Comparison of ENCODE assay signal across 19 mouse cellular contexts in genomic region chr19:36384426-36384825, GRCm38 (mm10). TPM values are rescaled to one million over a fixed set of nuclear protein-coding genes. Genes with fewer than 3 reads are reported as not detected.
DNase-seq lines count a peak whose midpoint lies in the region; ATAC-seq and TF ChIP-seq lines count a peak whose summit lies in the region.
"Had no signal": no experiment of that assay in that cellular context is flagged by ENCODE, and none has a peak within 500 bp of the region (broad histone marks: within the 10 kb centered on the region; RNA-seq: fewer than 3 reads in every experiment).

No protein-coding gene starts in this region.

- WGBS in heart, embryonic 10.5 days, result 20% methylated on average over 2 of the region's 2 CpGs
- 21% methylated on average over 2 of the region's 2 CpGs for WGBS in intestine, embryonic 15.5 days
- WGBS in hindbrain, postnatal 0 days, result 21% methylated on average over 2 of the region's 2 CpGs

- no peak overlapping the region for H3K4me3 ChIP-seq in heart, embryonic 10.5 days
- H3K4me3 ChIP-seq in intestine, embryonic 15.5 days (replicated peaks), result no peak overlapping the region
- H3K4me3 ChIP-seq in hindbrain, postnatal 0 days (ENCODE audit: low read length), result no peak overlapping the region
- H3K4me3 ChIP-seq: forebrain, embryonic 13.5 days; heart, embryonic 12.5 days; hindbrain, embryonic 10.5 days; limb, embryonic 15.5 days; midbrain, embryonic 13.5 days had no signal

- H3K4me2 ChIP-seq in intestine, embryonic 15.5 days (replicated peaks), result no peak overlapping the region
- no peak overlapping the region for H3K4me2 ChIP-seq in hindbrain, postnatal 0 days (ENCODE audit: low read depth, low read length)
- H3K4me2 ChIP-seq: forebrain, embryonic 13.5 days; heart, embryonic 12.5 days; limb, embryonic 15.5 days; lung, embryonic 14.5 days; midbrain, embryonic 13.5 days had no signal

- peaks cover 6% of the 10 kb centered on the region for H3K4me1 ChIP-seq in heart, embryonic 10.5 days
- H3K4me1 ChIP-seq in intestine, embryonic 15.5 days (replicated peaks), result no peaks in the 10 kb centered on the region
- H3K4me1 ChIP-seq in hindbrain, postnatal 0 days (ENCODE audit: insufficient read depth, low read length), result no peaks in the 10 kb centered on the region
- H3K4me1 ChIP-seq: limb, embryonic 15.5 days; midbrain, embryonic 13.5 days had no signal

- peak overlapping the region; percentile 29; the same call in 1 of the 2 replicates for H3K27ac ChIP-seq in heart, embryonic 10.5 days
- no peak overlapping the region for H3K27ac ChIP-seq in intestine, embryonic 15.5 days
- no peak overlapping the region for H3K27ac ChIP-seq in hindbrain, postnatal 0 days
- H3K27ac ChIP-seq: forebrain, embryonic 13.5 days; hindbrain, embryonic 10.5 days; limb, embryonic 15.5 days; macrophage; midbrain, embryonic 13.5 days had no signal

- intact Hi-C loops in heart, postnatal 10 days (cut with DNase I), result no loop called here

- H3K27me3 ChIP-seq in heart, embryonic 10.5 days (ENCODE audit: insufficient read depth, poor library complexity, severe bottlenecking), result no peaks in the 10 kb centered on the region
- H3K27me3 ChIP-seq in intestine, embryonic 15.5 days (replicated peaks), result no peaks in the 10 kb centered on the region
- H3K27me3 ChIP-seq in hindbrain, postnatal 0 days (ENCODE audit: insufficient read depth, low read length), result no peaks in the 10 kb centered on the region
- H3K27me3 ChIP-seq: forebrain, embryonic 13.5 days; heart, embryonic 12.5 days; limb, embryonic 15.5 days; midbrain, embryonic 13.5 days had no signal

- no peak overlapping the region for H3K9ac ChIP-seq in intestine, embryonic 15.5 days
- H3K9ac ChIP-seq in hindbrain, postnatal 0 days (replicated peaks; ENCODE audit: low read length), result no peak overlapping the region
- H3K9ac ChIP-seq: forebrain, embryonic 13.5 days; heart, embryonic 12.5 days; limb, embryonic 15.5 days; lung, embryonic 14.5 days; midbrain, embryonic 13.5 days had no signal

- DNase-seq in heart, embryonic 10.5 days (ENCODE audit: low spot score), result no peak
- DNase-seq in heart, postnatal 10 days, result no peak
- peak; percentile 79 for DNase-seq in ES-CJ7 (ENCODE audit: low read depth, low spot score)
- DNase-seq in thymus, postnatal 36 days, result peak; percentile 50
- DNase-seq in hindbrain, postnatal 0 days (ENCODE audit: low spot score), result no peak
- no peak for DNase-seq in cerebellum, adult 8-10 months
- DNase-seq: cerebellum, adult 18-20 months; kidney, adult 18-20 months; kidney, postnatal 25 days; lung, embryonic 14.5 days; right cerebral cortex, postnatal 14 days had no signal

- no peaks in the 10 kb centered on the region for H3K9me3 ChIP-seq in heart, embryonic 10.5 days
- H3K9me3 ChIP-seq in intestine, embryonic 15.5 days, result no peaks in the 10 kb centered on the region
- H3K9me3 ChIP-seq in hindbrain, postnatal 0 days (ENCODE audit: low read length), result no peaks in the 10 kb centered on the region
- H3K9me3 ChIP-seq: forebrain, embryonic 13.5 days; heart, embryonic 12.5 days; hindbrain, embryonic 10.5 days; limb, embryonic 15.5 days; midbrain, embryonic 13.5 days had no signal

- no peaks in the 10 kb centered on the region for H3K36me3 ChIP-seq in heart, embryonic 10.5 days
- no peaks in the 10 kb centered on the region for H3K36me3 ChIP-seq in intestine, embryonic 15.5 days
- no peaks in the 10 kb centered on the region for H3K36me3 ChIP-seq in hindbrain, postnatal 0 days (ENCODE audit: insufficient read depth, low read length)
- H3K36me3 ChIP-seq: heart, embryonic 12.5 days; hindbrain, embryonic 10.5 days; limb, embryonic 15.5 days; midbrain, embryonic 13.5 days had no signal

- TF ChIP-seq CTCF in hindbrain, postnatal 0 days (IDR thresholded peaks at IDR 0.05; ENCODE audit: low read depth), result no peak

- 0 out of 2 replicates have a peak, but pooled peaks have one; percentile 39 for ATAC-seq in intestine, embryonic 15.5 days
- no peak for ATAC-seq in hindbrain, postnatal 0 days
- no peak for ATAC-seq in cerebellum, adult (ENCODE audit: insufficient number of reproducible peaks, low FRiP score, low TSS enrichment)
- ATAC-seq: forebrain, embryonic 13.5 days; midbrain, embryonic 13.5 days had no signal

RNA-seq across cellular contexts. Expression of gene Pcgf5, which starts 36.3 kb away (rescaled TPM):
- 38.6 and 53.0 TPM in 2 replicates for polyA plus RNA-seq in heart, embryonic 10.5 days (2016; fragmentation: Nextera tagmentation; extraction: Ambion mirVana)
- total RNA-seq in heart, postnatal 10 days (2021), result 10 to 100 TPM; 42.1 to 57.2 TPM
- polyA plus RNA-seq in intestine, embryonic 15.5 days (2015; fragmentation: Nextera tagmentation; extraction: Ambion mirVana), result 23.6 and 27.0 TPM in 2 replicates
- 2.9 and 8.5 TPM in 2 replicates for total RNA-seq in hindbrain, postnatal 0 days (2014; rRNA removed)
- polyA plus RNA-seq in hindbrain, postnatal 0 days (2015; fragmentation: Nextera tagmentation; extraction: Ambion mirVana), result 7.6 and 7.7 TPM in 2 replicates

Comparison
In these comparisons a context has a peak if more than half of its experiments do, and no peak if none do; other contexts are left out.
1. DNase-seq: peak in ES-CJ7 (single experiment) and thymus, postnatal 36 days (2 of 2); none in heart, embryonic 10.5 days (single experiment), heart, postnatal 10 days (0 of 2), hindbrain, postnatal 0 days (single experiment) and cerebellum, adult 8-10 months (single experiment).